Mouse (Mus musculus) heart, postnatal 14 days (tissue): ENCODE data around the gene Gtse1. TPM values are rescaled to one million over a fixed set of nuclear protein-coding genes. Genes with fewer than 3 reads are reported as not detected.

Source experiments
- DNase-seq, 2 experiments: peaks; one replicate each; pipeline ENCODE4 v3.0.0; 2021 to 2022
- intact Hi-C: fragments of 180-260 bp; cut with DNase I; formaldehyde crosslinking; loops from one replicate; pipeline ENCODE4 v1.15.1; 2025
- long read RNA-seq, 2 experiments: library from polyadenylated mRNA; stranded (forward); transcript quantifications; one replicate each; pipeline ENCODE4 v2.0.0; 2021
- total RNA-seq, 2 experiments: library from RNA; stranded (reverse); gene quantifications; 2 replicates each; pipeline ENCODE4 v1.2.3; 2021

The Gtse1 gene
- total RNA-seq: 1 to 10 TPM; 1.4 to 2.3 TPM
- long read RNA-seq, experiment 1, partial matches to known transcripts: 2 of 6 reads
- long read RNA-seq, experiment 1, other reads (novel, unspliced or antisense): 2 of 6 reads
- long read RNA-seq, experiment 2, partial matches to known transcripts: 2 of 3 reads
- long read RNA-seq, experiment 2, other reads (novel, unspliced or antisense): 0 of 3 reads

DNA sequence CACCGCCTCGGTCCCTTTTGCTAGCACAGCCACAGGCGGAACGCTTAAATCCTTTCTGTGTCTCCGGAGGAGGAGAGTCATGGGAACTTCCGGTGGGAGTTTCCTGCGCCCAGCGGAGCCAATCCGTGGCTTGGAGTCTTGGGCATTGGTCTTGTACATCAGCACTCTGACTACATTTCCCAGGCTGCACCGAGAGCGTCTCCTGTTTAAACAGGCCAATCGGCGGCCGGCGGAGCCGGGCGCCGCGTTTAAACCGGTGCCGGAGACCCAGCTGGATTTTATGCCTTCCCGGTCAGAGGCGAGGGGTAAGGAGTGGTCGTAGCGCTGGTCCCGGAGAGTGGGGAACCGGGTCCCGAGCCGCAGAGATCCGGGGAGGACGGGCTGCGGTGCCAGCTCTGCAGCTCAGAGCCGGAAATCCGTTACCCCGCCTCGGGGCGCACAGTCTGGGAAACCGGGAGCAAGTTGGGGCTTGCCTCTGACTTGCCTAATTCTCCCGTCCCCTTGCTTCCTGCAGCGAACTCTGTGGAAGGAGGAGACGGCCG, at the start of gene Gtse1:
Gene Gtse1 (plus strand): TSS at position 256 of the 542 bp plus-strand sequence.
- intact Hi-C loops: no loop called here
- peak; percentile 90 to 95 for DNase-seq

DNA sequence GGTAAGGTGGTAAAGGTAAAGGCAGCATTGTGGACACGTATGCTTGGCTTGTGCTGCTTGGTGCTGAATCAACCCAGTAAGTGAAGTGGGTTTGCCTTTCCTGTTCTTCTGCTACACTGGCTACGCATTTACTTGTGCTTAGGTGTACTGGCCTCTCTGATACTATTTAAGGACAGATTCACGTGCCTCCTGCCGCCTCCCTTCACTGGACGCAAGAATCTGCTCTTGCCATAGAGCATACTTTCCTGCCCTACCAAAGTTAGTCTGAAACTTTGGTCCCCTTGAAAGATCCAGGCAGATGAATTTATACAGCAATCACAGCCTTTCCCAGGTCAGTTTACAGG, 49.1 kb upstream of the Gtse1 start:
- intact Hi-C loops: loop anchor here (5.0 kb wide), 2 partner anchors 73 to 213 kb away; no protein-coding TSS in a partner anchor
- DNase-seq: no peak

- intact Hi-C loops: loop anchor here (5.0 kb wide), 2 partner anchors 74 to 214 kb away; no protein-coding TSS in a partner anchor
- DNase-seq: peak; percentile 84 to 87
These were observed 48.6 kb upstream of the Gtse1 start for GRCm38 (mm10) chr15:85810806-85811521.

DNA sequence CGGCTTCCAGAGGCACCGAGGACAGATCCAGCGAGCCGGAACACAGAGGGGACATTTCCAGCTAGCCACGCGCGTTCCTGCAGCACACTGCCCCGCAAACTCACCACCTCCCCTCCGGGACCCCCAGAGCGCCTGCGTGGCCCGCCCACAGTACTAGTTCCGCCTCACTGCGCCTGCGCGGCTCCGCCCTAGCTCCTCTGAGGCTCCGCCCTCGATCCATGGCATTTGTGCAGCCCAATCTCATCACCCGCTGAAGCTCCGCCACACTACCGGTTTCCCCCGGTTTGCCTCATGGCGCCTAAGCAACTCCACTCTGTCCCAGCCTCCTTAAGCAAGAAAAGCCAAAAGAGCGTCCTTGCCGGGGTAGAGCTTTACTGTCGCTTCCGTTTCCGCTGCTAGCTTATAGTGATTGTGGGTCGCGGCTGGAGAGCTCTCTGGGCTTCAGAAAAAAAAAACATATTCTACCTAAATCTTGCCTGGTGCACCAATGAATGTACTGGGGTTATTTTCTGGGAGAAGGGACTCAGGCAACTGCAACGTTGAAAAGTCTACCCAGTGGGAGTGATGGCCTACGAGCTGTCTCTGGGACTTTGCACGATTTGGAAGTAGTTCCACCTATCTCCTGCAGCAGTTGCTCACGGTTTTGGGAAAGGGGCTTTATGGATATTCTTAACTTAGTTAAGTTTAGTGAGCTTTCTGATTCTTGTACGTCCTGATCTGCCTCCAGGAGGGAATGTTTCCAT, 47.8 kb upstream of the Gtse1 start, which contains the start of gene Cdpf1:
Gene Cdpf1 (minus strand): TSS at position 163 of the 743 bp plus-strand sequence.
- intact Hi-C loops: loop anchor here (5.0 kb wide), 2 partner anchors 74 to 214 kb away; no protein-coding TSS in a partner anchor
- DNase-seq: peak; percentile 99 to 100

DNA sequence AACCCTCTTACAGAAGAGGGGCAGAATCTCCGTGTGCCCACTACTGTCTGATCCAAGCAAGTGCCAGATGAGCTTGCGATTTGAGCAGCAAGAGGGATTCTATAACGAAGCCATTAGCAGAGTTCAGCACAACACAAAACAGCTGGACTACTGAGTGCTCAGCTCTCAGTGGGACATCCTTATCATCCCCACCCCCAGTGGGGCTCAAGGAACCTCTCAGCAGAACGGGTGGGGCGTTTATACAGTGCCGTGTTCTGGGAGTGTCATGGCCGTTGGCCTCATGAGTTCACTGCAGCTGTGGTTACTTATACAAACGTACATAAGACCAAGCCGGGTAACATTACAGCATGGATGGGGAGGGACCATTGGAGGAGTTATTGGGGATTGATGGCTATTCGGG, 46.1 kb upstream of the Gtse1 start:
- intact Hi-C loops: loop anchor here (5.0 kb wide), 2 partner anchors 76 to 216 kb away; no protein-coding TSS in a partner anchor

DNA sequence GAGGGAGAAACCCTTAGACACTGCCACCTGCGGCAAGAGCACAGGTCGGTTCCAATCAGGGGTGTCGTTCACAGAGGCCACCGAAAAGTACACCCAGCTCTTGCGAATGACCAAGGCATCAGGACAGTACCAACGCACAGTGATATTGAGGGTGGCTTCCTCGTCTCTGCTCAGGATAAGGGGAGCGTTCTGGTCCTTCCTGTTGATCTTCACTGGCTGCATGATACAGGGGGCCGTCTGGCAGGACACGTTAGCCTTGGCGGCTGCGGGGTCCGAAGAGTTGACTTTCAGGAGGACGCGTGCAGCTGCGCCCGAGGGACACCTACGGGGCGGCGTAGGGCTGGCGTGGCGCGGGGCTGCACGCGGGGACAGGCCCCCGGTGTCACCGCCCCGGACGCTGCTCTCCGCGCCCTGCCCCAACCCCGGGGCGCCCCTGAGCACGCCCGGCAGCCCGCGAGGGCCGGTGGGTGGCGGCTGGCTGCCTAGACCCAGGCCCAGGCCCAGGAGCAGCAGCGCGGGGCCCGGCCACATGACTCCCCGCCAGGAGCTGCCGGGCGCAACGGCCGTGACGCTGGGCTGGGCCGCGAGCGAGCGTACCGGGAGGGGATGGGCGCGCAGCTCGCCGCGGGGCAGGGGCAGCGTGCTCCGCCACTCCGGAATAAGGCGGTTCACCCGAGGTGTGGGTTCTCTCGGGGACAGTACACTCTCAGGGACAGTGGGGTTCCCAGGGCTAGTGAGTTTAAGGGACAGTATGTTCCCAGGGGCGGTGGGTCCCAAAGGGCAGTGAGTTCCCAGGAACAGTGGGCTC, 38.1 kb upstream of the Gtse1 start, which contains the start of gene Pkdrej:
Gene Pkdrej (minus strand): TSS at position 532 of the 808 bp plus-strand sequence.
- peak; percentile 65 to 70 for DNase-seq
- intact Hi-C loops: no loop called here

More for the DNA sequence above, 46.1 kb upstream of the Gtse1 start:
- no peak for DNase-seq

- intact Hi-C loops: no loop called here
These were observed 37.6 kb upstream of the Gtse1 start for GRCm38 (mm10) chr15:85822011-85822359.

GRCm38 (mm10) chr15:85826676-85827075, 32.9 kb upstream of the Gtse1 start:
- no peak for DNase-seq
- intact Hi-C loops: no loop called here

More at GRCm38 (mm10) chr15:85822011-85822359, 37.6 kb upstream of the Gtse1 start:
- no peak for DNase-seq

GRCm38 (mm10) chr15:85828071-85828470, 31.5 kb upstream of the Gtse1 start:
- intact Hi-C loops: no loop called here

GRCm38 (mm10) chr15:85829470-85829869, 30.1 kb upstream of the Gtse1 start:
- DNase-seq: no peak
- intact Hi-C loops: no loop called here

More at GRCm38 (mm10) chr15:85828071-85828470, 31.5 kb upstream of the Gtse1 start:
- no peak for DNase-seq

DNA sequence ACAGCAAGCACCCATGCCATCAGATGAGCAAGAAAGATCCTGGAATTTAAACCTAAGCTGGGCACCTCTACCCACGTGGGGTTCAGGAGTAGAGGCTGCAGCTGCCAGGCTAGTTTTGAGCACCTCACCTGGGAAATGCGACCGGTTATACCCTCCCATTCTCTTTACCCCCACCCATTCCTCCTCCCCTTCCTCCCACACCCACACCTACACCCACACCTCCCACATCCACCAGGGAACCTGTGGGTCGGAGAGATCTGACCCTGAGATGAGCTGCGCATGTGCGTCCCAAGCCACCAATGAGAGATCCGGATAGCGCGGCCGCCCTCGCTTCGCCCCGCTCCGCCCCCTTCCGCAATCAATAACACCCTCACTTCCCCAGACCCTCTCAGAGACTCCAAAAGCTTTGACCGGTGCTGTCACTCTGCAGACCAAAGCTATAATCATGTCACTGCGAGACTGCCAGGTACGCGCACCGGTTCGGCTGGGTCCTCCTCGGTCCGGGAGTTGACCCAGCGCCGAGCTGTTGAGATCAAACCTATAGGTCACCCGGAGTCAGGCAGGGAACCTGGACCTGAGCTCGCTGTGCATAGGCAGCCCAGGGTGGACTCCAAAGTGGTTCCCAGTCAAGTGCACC, 27.5 kb upstream of the Gtse1 start, which contains the start of gene Ttc38:
Gene Ttc38 (plus strand): TSS at position 353 of the 637 bp plus-strand sequence.
- intact Hi-C loops: no loop called here
- peak; percentile 80 to 82 for DNase-seq

DNA sequence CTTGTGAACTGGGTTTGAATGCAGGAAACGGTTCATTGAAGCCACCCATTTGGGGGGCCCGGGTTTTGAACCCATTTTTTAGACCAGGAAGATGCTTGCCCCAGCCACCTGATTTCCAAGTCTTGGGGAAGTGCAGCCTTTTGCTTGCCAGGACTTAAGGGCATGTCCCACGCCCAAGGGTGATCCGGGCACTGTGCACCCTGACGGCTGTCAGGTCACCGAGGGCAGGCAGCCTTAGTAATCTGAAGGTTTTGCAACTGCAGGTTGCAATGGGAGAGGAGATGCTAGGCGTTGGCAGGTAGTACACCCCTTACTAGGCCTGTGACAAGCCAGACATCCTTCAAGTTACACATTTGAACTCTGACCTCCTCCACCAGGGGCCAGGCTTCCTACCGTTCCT, 26.9 kb upstream of the Gtse1 start:
- intact Hi-C loops: no loop called here

GRCm38 (mm10) chr15:85835335-85835734, 24.2 kb upstream of the Gtse1 start:
- no peak for DNase-seq
- intact Hi-C loops: no loop called here

More for the DNA sequence above, 26.9 kb upstream of the Gtse1 start:
- DNase-seq: no peak

DNA sequence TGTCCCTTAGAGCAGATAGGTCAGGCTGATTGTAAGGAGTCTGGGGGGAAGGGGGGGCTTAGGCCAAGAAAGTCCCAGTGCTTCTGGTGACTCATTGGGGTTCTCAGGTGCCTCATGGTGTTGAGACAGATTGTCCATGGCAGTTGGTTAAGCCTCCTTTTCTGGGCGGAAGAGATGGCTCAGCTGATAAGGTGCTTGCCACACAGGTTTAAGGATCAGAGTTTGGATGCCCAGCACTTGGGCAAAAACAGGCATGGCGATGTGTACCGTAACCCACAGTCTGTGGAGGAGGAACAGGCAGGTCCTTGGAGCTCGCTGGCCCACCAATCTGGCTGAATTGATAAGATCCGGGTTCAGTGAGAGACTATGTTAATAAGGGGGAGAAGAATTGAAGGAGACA, 22.7 kb upstream of the Gtse1 start:
- intact Hi-C loops: no loop called here

DNA sequence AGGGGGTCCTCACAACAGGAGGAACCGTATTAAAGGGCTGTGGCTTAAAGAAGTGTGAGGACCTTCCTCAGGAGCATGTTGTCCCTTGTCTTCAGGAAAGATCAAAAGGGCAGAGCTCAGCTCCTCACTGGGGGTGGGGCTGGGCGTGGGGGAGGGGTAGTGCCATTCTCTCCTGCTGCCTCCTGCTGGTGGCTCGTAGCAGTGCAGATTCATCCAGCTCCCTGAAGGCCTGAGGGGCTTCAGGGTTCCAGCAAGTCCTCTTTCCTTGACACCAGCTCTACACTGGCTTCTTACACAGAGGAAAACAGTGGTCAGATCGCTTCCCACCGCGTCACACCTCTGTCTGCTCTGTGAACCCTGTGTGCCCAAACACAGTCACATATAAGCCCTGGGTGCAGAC, 18.6 kb upstream of the Gtse1 start:
- peak; percentile 32 to 61 for DNase-seq
- intact Hi-C loops: loop anchor here (1.0 kb wide), 1 partner anchor 125 kb away; no protein-coding TSS in a partner anchor

More for the DNA sequence above, 22.7 kb upstream of the Gtse1 start:
- no peak for DNase-seq

GRCm38 (mm10) chr15:85841796-85842360, 17.7 kb upstream of the Gtse1 start:
- DNase-seq: no peak
- intact Hi-C loops: loop anchor here (1.0 kb wide), 1 partner anchor 126 kb away; no protein-coding TSS in a partner anchor

GRCm38 (mm10) chr15:85845071-85845470, 14.5 kb upstream of the Gtse1 start:
- DNase-seq: no peak
- intact Hi-C loops: no loop called here

- intact Hi-C loops: no loop called here
These were observed 7.7 kb upstream of the Gtse1 start for GRCm38 (mm10) chr15:85851656-85852392.

More at GRCm38 (mm10) chr15:85851656-85852392, 7.7 kb upstream of the Gtse1 start:
- DNase-seq: no peak
